11 mouse cellular contexts compared by ENCODE assay signal in genomic region chr11:75046638-75047037, GRCm38 (mm10).
DNase-seq lines count a peak whose midpoint lies in the region; ATAC-seq and TF ChIP-seq lines count a peak whose summit lies in the region.
"Had no signal": no experiment of that assay in that cellular context is flagged by ENCODE, and none has a peak within 500 bp of the region (broad histone marks: within the 10 kb centered on the region; RNA-seq: fewer than 3 reads in every experiment).

No protein-coding gene starts in this region.

- no peak overlapping the region for H3K4me3 ChIP-seq in hindbrain, embryonic 12.5 days
- H3K4me3 ChIP-seq in hindbrain, embryonic 11.5 days (ENCODE audit: low read depth, low read length) = no peak overlapping the region
- H3K4me3 ChIP-seq in lung, embryonic 14.5 days (ENCODE audit: low read depth, low read length) = no peak overlapping the region
- H3K4me3 ChIP-seq in intestine, postnatal 0 days (ENCODE audit: low read depth, low read length) = no peak overlapping the region
- no peak overlapping the region for H3K4me3 ChIP-seq in small intestine, adult 2 months (ENCODE audit: low read depth, low read length)
- no peak overlapping the region for H3K4me3 ChIP-seq in forebrain, embryonic 16.5 days (replicated peaks; ENCODE audit: low read length)
- H3K4me3 ChIP-seq: megakaryocyte, embryonic 14.5 days; myocyte had no signal

- no peak for ATAC-seq in hindbrain, embryonic 12.5 days (ENCODE audit: low FRiP score)
- ATAC-seq in hindbrain, embryonic 11.5 days (ENCODE audit: low FRiP score) = no peak
- peak; percentile 26; the same call in 1 of the 2 replicates for ATAC-seq in lung, embryonic 14.5 days (ENCODE audit: insufficient read depth)
- ATAC-seq in intestine, postnatal 0 days = no peak
- ATAC-seq in forebrain, embryonic 16.5 days = no peak

- peaks cover 11% of the 10 kb centered on the region for H3K4me1 ChIP-seq in hindbrain, embryonic 12.5 days
- H3K4me1 ChIP-seq in hindbrain, embryonic 11.5 days (replicated peaks; ENCODE audit: control insufficient read depth, insufficient read depth, low read length) = no peaks in the 10 kb centered on the region
- H3K4me1 ChIP-seq in lung, embryonic 14.5 days (ENCODE audit: insufficient read depth) = peaks cover 57% of the 10 kb centered on the region
- H3K4me1 ChIP-seq in intestine, postnatal 0 days (replicated peaks; ENCODE audit: control insufficient read depth, insufficient read depth, low read length) = peaks cover 16% of the 10 kb centered on the region
- peaks cover 20% of the 10 kb centered on the region for H3K4me1 ChIP-seq in small intestine, adult 2 months (ENCODE audit: control insufficient read depth, insufficient read depth, insufficient read length, low read length)
- H3K4me1 ChIP-seq in forebrain, embryonic 16.5 days (replicated peaks; ENCODE audit: control insufficient read depth, insufficient read depth, low read length) = peaks cover 12% of the 10 kb centered on the region; the same call in 1 of the 2 replicates

- no peak for DNase-seq in hindbrain, embryonic 11.5 days (ENCODE audit: low spot score)
- peak; percentile 68 for DNase-seq in lung, embryonic 14.5 days
- DNase-seq in lung, postnatal 25 days (ENCODE audit: low spot score) = no peak
- DNase-seq in urinary bladder, postnatal 25 days (ENCODE audit: low spot score) = no peak
- DNase-seq: right cerebral cortex, postnatal 25 days had no signal

- no peaks in the 10 kb centered on the region for H3K27me3 ChIP-seq in hindbrain, embryonic 12.5 days
- H3K27me3 ChIP-seq in hindbrain, embryonic 11.5 days (ENCODE audit: control insufficient read depth, insufficient read depth, low read length) = no peaks in the 10 kb centered on the region
- H3K27me3 ChIP-seq in lung, embryonic 14.5 days (ENCODE audit: insufficient read depth, low read length) = no peaks in the 10 kb centered on the region
- H3K27me3 ChIP-seq in intestine, postnatal 0 days (replicated peaks; ENCODE audit: control insufficient read depth, insufficient read depth, low read length) = no peaks in the 10 kb centered on the region
- no peaks in the 10 kb centered on the region for H3K27me3 ChIP-seq in small intestine, adult 2 months (ENCODE audit: control insufficient read depth, insufficient read depth, low read length)
- H3K27me3 ChIP-seq in forebrain, embryonic 16.5 days (replicated peaks; ENCODE audit: control insufficient read depth, insufficient read depth, low read length) = no peaks in the 10 kb centered on the region
- H3K27me3 ChIP-seq: megakaryocyte, embryonic 14.5 days had no signal

- TF ChIP-seq CTCF in lung, embryonic 14.5 days (IDR thresholded peaks at IDR 0.05; ENCODE audit: low read depth) = no peak
- no peak for TF ChIP-seq CTCF in intestine, postnatal 0 days (IDR thresholded peaks at IDR 0.05; ENCODE audit: low read depth)
- TF ChIP-seq CTCF in small intestine, adult 2 months (IDR thresholded peaks at IDR 0.05; ENCODE audit: extremely low read depth, insufficient read length, insufficient replicate concordance, low read depth, low read length) = no peak

- peaks cover 12% of the 10 kb centered on the region for H3K36me3 ChIP-seq in hindbrain, embryonic 12.5 days
- no peaks in the 10 kb centered on the region for H3K36me3 ChIP-seq in hindbrain, embryonic 11.5 days (ENCODE audit: control insufficient read depth, insufficient read depth, low read length)
- peaks cover 8% of the 10 kb centered on the region; the same call in 1 of the 2 replicates for H3K36me3 ChIP-seq in lung, embryonic 14.5 days (ENCODE audit: insufficient read depth)
- peaks cover 19% of the 10 kb centered on the region for H3K36me3 ChIP-seq in intestine, postnatal 0 days (ENCODE audit: control insufficient read depth, insufficient read depth)
- peaks cover 14% of the 10 kb centered on the region for H3K36me3 ChIP-seq in small intestine, adult 2 months (ENCODE audit: control insufficient read depth, insufficient read depth, low read length)
- H3K36me3 ChIP-seq in forebrain, embryonic 16.5 days (ENCODE audit: control insufficient read depth, insufficient read depth) = peaks cover 2% of the 10 kb centered on the region; the same call in 1 of the 2 replicates

- H3K4me2 ChIP-seq in hindbrain, embryonic 12.5 days (replicated peaks) = no peak overlapping the region
- no peak overlapping the region for H3K4me2 ChIP-seq in hindbrain, embryonic 11.5 days (replicated peaks; ENCODE audit: low read depth, low read length)
- 0 out of 2 replicates have a peak overlapping the region, but pooled peaks have one; percentile 3 for H3K4me2 ChIP-seq in lung, embryonic 14.5 days
- H3K4me2 ChIP-seq in intestine, postnatal 0 days (replicated peaks; ENCODE audit: low read depth) = no peak overlapping the region
- H3K4me2 ChIP-seq in forebrain, embryonic 16.5 days (ENCODE audit: low read length) = no peak overlapping the region

- H3K9me3 ChIP-seq in hindbrain, embryonic 12.5 days (replicated peaks) = no peaks in the 10 kb centered on the region
- no peaks in the 10 kb centered on the region for H3K9me3 ChIP-seq in hindbrain, embryonic 11.5 days (ENCODE audit: control insufficient read depth, low read length)
- no peaks in the 10 kb centered on the region for H3K9me3 ChIP-seq in lung, embryonic 14.5 days (ENCODE audit: low read depth, low read length)
- no peaks in the 10 kb centered on the region for H3K9me3 ChIP-seq in intestine, postnatal 0 days (ENCODE audit: control insufficient read depth)
- no peaks in the 10 kb centered on the region for H3K9me3 ChIP-seq in forebrain, embryonic 16.5 days (ENCODE audit: control insufficient read depth, low read length)
- H3K9me3 ChIP-seq: megakaryocyte, embryonic 14.5 days had no signal

- WGBS in hindbrain, embryonic 12.5 days = 82% methylated on average over 3 of the region's 3 CpGs
- 79% methylated on average over 3 of the region's 3 CpGs for WGBS in hindbrain, embryonic 11.5 days
- 44% methylated on average over 3 of the region's 3 CpGs for WGBS in lung, embryonic 14.5 days
- WGBS in intestine, postnatal 0 days = 62% methylated on average over 3 of the region's 3 CpGs
- 70% methylated on average over 3 of the region's 3 CpGs for WGBS in small intestine, adult 2 months
- WGBS in forebrain, embryonic 16.5 days = 83% methylated on average over 3 of the region's 3 CpGs

- no peak for TF ChIP-seq POLR2A in small intestine, adult 2 months (IDR thresholded peaks at IDR 0.05; ENCODE audit: low read depth, low read length)

- no peak overlapping the region for H3K9ac ChIP-seq in hindbrain, embryonic 12.5 days
- H3K9ac ChIP-seq in hindbrain, embryonic 11.5 days (ENCODE audit: low read depth, low read length) = no peak overlapping the region
- no peak overlapping the region for H3K9ac ChIP-seq in lung, embryonic 14.5 days
- H3K9ac ChIP-seq in intestine, postnatal 0 days (ENCODE audit: low read depth, low read length) = no peak overlapping the region
- no peak overlapping the region for H3K9ac ChIP-seq in forebrain, embryonic 16.5 days (replicated peaks; ENCODE audit: low read depth, low read length)

- peak overlapping the region; percentile 19; the same call in 1 of the 2 replicates for H3K27ac ChIP-seq in hindbrain, embryonic 12.5 days
- H3K27ac ChIP-seq in hindbrain, embryonic 11.5 days (ENCODE audit: low read depth, low read length) = no peak overlapping the region
- peak overlapping the region; percentile 95 for H3K27ac ChIP-seq in lung, embryonic 14.5 days (ENCODE audit: low read depth)
- 0 out of 2 replicates have a peak overlapping the region, but pooled peaks have one; percentile 5 for H3K27ac ChIP-seq in intestine, postnatal 0 days (ENCODE audit: low read depth, low read length)
- peak overlapping the region; percentile 43 for H3K27ac ChIP-seq in small intestine, adult 2 months (ENCODE audit: insufficient read depth, low read depth, low read length)
- H3K27ac ChIP-seq in forebrain, embryonic 16.5 days (ENCODE audit: low read length) = no peak overlapping the region

Comparison
In these comparisons a context has a peak if more than half of its experiments do, and no peak if none do; other contexts are left out.
1. H3K27ac ChIP-seq: peak in hindbrain, embryonic 12.5 days (single experiment), lung, embryonic 14.5 days (single experiment), intestine, postnatal 0 days (single experiment) and small intestine, adult 2 months (single experiment); none in hindbrain, embryonic 11.5 days (single experiment) and forebrain, embryonic 16.5 days (single experiment).